Mouse (Mus musculus): ENCODE data around the gene Foxc1. TPM values are rescaled to one million over a fixed set of nuclear protein-coding genes. Genes with fewer than 3 reads are reported as not detected.

Gene Foxc1
- total and polyA plus RNA-seq, 3 experiments = not detected

DNA sequence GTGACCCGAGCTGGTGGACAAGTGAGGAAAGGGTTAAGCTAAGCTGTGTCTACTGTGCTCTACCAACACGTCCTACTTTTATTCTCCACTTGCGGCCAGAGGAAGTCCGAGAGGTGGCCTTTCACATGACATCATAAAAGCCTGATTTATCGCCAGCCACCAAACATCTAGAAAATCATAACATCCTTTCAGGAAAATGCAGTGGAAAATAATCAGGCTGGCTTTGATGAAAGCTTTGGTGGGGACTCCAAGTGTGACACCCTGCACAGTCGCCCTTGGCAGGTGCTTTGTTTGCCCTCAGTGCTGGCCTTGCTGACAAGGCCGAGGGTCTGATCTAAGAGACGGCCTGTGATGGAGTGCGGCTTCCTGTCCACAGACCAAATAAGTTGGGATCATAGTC, 23.9 kb downstream of the Foxc1 start (continued):
- no peak for TF ChIP-seq CHD1 (IDR thresholded peaks at IDR 0.05; ENCODE audit: low read depth, low read length)

DNA sequence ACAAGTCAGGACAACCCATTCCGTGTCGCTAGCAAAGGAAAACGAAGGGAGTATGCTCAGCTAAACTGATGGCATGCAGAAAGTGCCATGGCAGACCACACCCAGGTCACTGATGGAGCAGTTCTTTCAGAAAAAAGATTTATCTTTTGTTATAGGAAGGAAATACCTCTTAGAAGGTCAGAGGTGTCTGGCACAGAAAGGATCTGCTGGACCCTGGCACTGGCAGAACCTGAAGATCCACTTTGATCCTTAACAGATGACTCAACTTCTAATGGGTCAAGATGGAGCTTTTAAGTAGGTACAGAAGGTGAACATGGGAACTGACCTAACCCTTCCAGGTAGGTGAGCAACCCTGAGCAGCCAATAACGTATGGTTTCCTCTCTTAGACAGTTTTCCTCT, 29.4 kb downstream of the Foxc1 start:
- H3K27me3 ChIP-seq (replicated peaks) = no peaks in the 10 kb centered on the region
- dilution Hi-C loops (cut with MboI; ENCODE audit: extremely low pct_ligation_motif_present, extremely low pct_unique_long_range_greater_than_20kb, low sequenced_read_pairs) (no loop called here), in situ Hi-C loops (cut with MboI; ENCODE audit: low pct_ligation_motif_present, low pct_unique_long_range_greater_than_20kb, low sequenced_read_pairs) (no loop called here)
- no peaks in the 10 kb centered on the region for H3K4me1 ChIP-seq (ENCODE audit: control insufficient read depth in 1 of 2, insufficient read depth in 2 of 2)
- H3K9me3 ChIP-seq (replicated peaks; ENCODE audit: low read length) = no peaks in the 10 kb centered on the region
- H3K4me2 ChIP-seq (ENCODE audit: insufficient read depth, low read depth, poor library complexity, severe bottlenecking) = no peak overlapping the region
- H3K4me3 ChIP-seq (replicated peaks in 1 of 3; ENCODE audit: low read depth in 2 of 3, low read length in 2 of 3, poor library complexity in 1 of 3) = no peak overlapping the region
- H3K27ac ChIP-seq (ENCODE audit: insufficient read depth, low read depth) = no peak overlapping the region
- no peak for TF ChIP-seq TBP (conservative IDR thresholded peaks at IDR 0.05; ENCODE audit: low read depth, low read length)
- no peak overlapping the region for H3K9ac ChIP-seq (ENCODE audit: insufficient read depth, low read depth)
- DNase-seq (ENCODE audit: extremely low read depth) = no peak
- no peaks in the 10 kb centered on the region for H3K36me3 ChIP-seq (replicated peaks in 1 of 2; ENCODE audit: control insufficient read depth in 1 of 2, insufficient read depth in 1 of 2, low read length in 1 of 2)
- H3K79me2 ChIP-seq (replicated peaks; ENCODE audit: control insufficient read depth, extremely low read depth, insufficient read depth, poor library complexity, severe bottlenecking) = no peaks in the 10 kb centered on the region

DNA sequence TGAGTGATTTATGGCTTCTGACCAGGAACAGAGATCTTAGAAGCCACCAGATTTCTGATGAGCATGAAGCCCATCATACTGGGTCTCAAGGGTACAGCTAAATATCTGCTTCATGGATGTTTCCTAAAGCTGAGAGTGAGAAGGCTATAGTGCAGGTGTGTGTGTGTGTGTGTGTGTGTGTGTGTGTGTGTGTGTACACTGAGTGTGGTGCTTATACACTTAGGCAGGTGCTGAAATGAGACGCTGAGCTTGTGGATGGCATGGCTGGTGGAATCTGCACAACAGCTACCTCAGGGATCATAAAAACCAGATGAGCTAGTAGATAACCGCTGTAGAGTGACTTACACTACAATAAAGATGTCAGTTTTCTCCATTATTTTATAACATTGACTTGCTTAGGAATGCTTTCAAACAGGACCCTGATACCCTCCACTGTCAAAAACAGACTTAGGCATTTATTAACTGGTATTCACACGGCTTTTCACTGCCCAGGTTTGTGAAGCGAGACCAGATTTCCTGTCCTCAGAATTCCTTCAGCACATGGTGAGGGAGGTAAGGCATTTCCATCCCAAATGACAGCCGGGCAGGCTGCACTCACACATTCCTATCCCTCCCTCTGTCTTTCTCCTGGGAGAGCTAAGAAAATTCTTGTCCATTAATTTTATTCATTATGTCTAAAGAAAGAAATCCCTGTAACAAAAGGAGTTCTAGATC, 43.0 kb downstream of the Foxc1 start:
- Histone ChIP-seq H3K4me2 (ENCODE audit: insufficient read depth, low read depth, poor library complexity, severe bottlenecking) (no peak overlapping the region), H3K4me3 (replicated peaks in 1 of 3; ENCODE audit: low read depth in 2 of 3, low read length in 2 of 3, poor library complexity in 1 of 3) (no peak overlapping the region), H3K9ac (ENCODE audit: insufficient read depth, low read depth) (no peak overlapping the region), H3K27ac (ENCODE audit: insufficient read depth, low read depth) (no peak overlapping the region), H3K36me3 (replicated peaks in 1 of 2; ENCODE audit: control insufficient read depth in 1 of 2, insufficient read depth in 1 of 2, low read length in 1 of 2) (no peaks in the 10 kb centered on the region), H3K79me2 (replicated peaks; ENCODE audit: control insufficient read depth, extremely low read depth, insufficient read depth, poor library complexity, severe bottlenecking) (no peaks in the 10 kb centered on the region), H3K9me3 (replicated peaks; ENCODE audit: low read length) (no peaks in the 10 kb centered on the region), H3K4me1 (ENCODE audit: control insufficient read depth in 1 of 2, insufficient read depth in 2 of 2) (no peaks in the 10 kb centered on the region), H3K27me3 (replicated peaks) (no peaks in the 10 kb centered on the region)
- dilution Hi-C loops (cut with MboI; ENCODE audit: extremely low pct_ligation_motif_present, extremely low pct_unique_long_range_greater_than_20kb, low sequenced_read_pairs) = no loop called here
- in situ Hi-C loops (cut with MboI; ENCODE audit: low pct_ligation_motif_present, low pct_unique_long_range_greater_than_20kb, low sequenced_read_pairs) = no loop called here
- DNase-seq (ENCODE audit: extremely low read depth) = no peak
- TF ChIP-seq CTCF (conservative IDR thresholded peaks at IDR 0.05 in 1 of 2, IDR thresholded peaks at IDR 0.05 in 1 of 2; ENCODE audit: low read depth in 2 of 2, low read length in 2 of 2) (no peak), NRF1 (IDR thresholded peaks at IDR 0.05; ENCODE audit: low read depth, low read length) (no peak), EP300 (IDR thresholded peaks at IDR 0.05; ENCODE audit: low read length) (no peak), MAX (IDR thresholded peaks at IDR 0.05; ENCODE audit: low read length) (no peak), IRF4 (IDR thresholded peaks at IDR 0.05; ENCODE audit: low read depth, low read length) (no peak), MAZ (IDR thresholded peaks at IDR 0.05; ENCODE audit: low read depth, low read length) (no peak), MEF2A (IDR thresholded peaks at IDR 0.05; ENCODE audit: borderline replicate concordance, low read depth, low read length) (no peak), CHD2 (IDR thresholded peaks at IDR 0.05; ENCODE audit: low read length) (no peak), MXI1 (IDR thresholded peaks at IDR 0.05; ENCODE audit: low read depth, low read length) (no peak)

DNA sequence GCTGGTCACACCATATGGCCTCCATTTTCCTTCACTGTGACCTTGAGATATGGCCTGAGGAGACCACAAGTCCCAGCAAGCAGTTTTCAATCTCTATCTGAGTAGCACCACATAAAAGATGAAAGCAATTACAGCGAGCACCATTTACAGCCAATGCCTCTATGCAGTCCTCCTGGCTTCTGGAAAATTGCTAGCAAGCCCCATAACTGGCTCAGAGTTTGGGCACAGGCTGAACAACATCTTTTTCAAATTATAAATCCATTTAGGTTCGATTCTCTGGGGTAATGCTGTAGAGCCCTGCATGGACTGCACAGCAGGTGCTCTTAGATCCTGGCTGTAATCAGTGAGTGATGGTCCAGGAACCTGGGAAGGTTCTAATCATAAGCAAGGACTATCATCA, 47.1 kb downstream of the Foxc1 start:
- Histone ChIP-seq H3K4me2 (ENCODE audit: insufficient read depth, low read depth, poor library complexity, severe bottlenecking) (no peak overlapping the region), H3K36me3 (replicated peaks in 1 of 2; ENCODE audit: control insufficient read depth in 1 of 2, insufficient read depth in 1 of 2, low read length in 1 of 2) (no peaks in the 10 kb centered on the region), H3K9ac (ENCODE audit: insufficient read depth, low read depth) (no peak overlapping the region), H3K79me2 (replicated peaks; ENCODE audit: control insufficient read depth, extremely low read depth, insufficient read depth, poor library complexity, severe bottlenecking) (no peaks in the 10 kb centered on the region), H3K4me3 (replicated peaks in 1 of 3; ENCODE audit: low read depth in 2 of 3, low read length in 2 of 3, poor library complexity in 1 of 3) (no peak overlapping the region), H3K27me3 (replicated peaks) (no peaks in the 10 kb centered on the region), H3K9me3 (replicated peaks; ENCODE audit: low read length) (no peaks in the 10 kb centered on the region), H3K4me1 (ENCODE audit: control insufficient read depth in 1 of 2, insufficient read depth in 2 of 2) (no peaks in the 10 kb centered on the region), H3K27ac (ENCODE audit: insufficient read depth, low read depth) (no peak overlapping the region)
- DNase-seq (ENCODE audit: extremely low read depth) = no peak
- dilution Hi-C loops (cut with MboI; ENCODE audit: extremely low pct_ligation_motif_present, extremely low pct_unique_long_range_greater_than_20kb, low sequenced_read_pairs) (no loop called here), in situ Hi-C loops (cut with MboI; ENCODE audit: low pct_ligation_motif_present, low pct_unique_long_range_greater_than_20kb, low sequenced_read_pairs) (no loop called here)
- no peak for TF ChIP-seq ZMIZ1 (IDR thresholded peaks at IDR 0.05; ENCODE audit: low read depth, low read length)
- TF ChIP-seq E2F4 (IDR thresholded peaks at IDR 0.05; ENCODE audit: insufficient replicate concordance, low read depth, low read length) = no peak
- TF ChIP-seq ELF1 (IDR thresholded peaks at IDR 0.05; ENCODE audit: low read depth, low read length) = no peak
- no peak for TF ChIP-seq TCF12 (IDR thresholded peaks at IDR 0.05; ENCODE audit: low read depth, low read length)
- no peak for TF ChIP-seq UBTF (IDR thresholded peaks at IDR 0.05; ENCODE audit: low read depth, low read length)
- TF ChIP-seq ZNF384 (IDR thresholded peaks at IDR 0.05; ENCODE audit: low read depth, low read length) = no peak
- TF ChIP-seq USF1 (IDR thresholded peaks at IDR 0.05; ENCODE audit: low read depth, low read length) = no peak
- TF ChIP-seq RCOR1 (conservative IDR thresholded peaks at IDR 0.05; ENCODE audit: low read depth, low read length) = no peak
- no peak for TF ChIP-seq MEF2A (IDR thresholded peaks at IDR 0.05; ENCODE audit: borderline replicate concordance, low read depth, low read length)
- no peak for TF ChIP-seq ZC3H11A (IDR thresholded peaks at IDR 0.05; ENCODE audit: low read depth, low read length)
- TF ChIP-seq JUN (IDR thresholded peaks at IDR 0.05; ENCODE audit: insufficient read depth, low read depth, low read length) = no peak
- TF ChIP-seq CHD2 (IDR thresholded peaks at IDR 0.05; ENCODE audit: low read length) = no peak
- TF ChIP-seq GABPA (IDR thresholded peaks at IDR 0.05; ENCODE audit: insufficient replicate concordance, low read depth, low read length) = no peak
- TF ChIP-seq MXI1 (IDR thresholded peaks at IDR 0.05; ENCODE audit: low read depth, low read length) = no peak
- no peak for TF ChIP-seq SMC3 (IDR thresholded peaks at IDR 0.05; ENCODE audit: low read depth, low read length)
- TF ChIP-seq SIN3A (IDR thresholded peaks at IDR 0.05; ENCODE audit: low read length) = no peak

Measured in CH12.LX (cell line).